Mouse (Mus musculus) cortical plate, adult 2 months (tissue): Measurements from ENCODE around the gene Lcn8.

Experiments
- CTCF ChIP-seq: fragments of 200-500 bp; IDR thresholded peaks from 2 replicates; pipeline ENCODE4 v1.5.1; 2011; ENCODE audit warnings: mild to moderate bottlenecking, control low read depth, low read length; ENCODE audit not compliant: insufficient read depth; ENCODE audit errors: extremely low read depth
- POLR2A ChIP-seq: fragments of 200-500 bp; IDR thresholded peaks from 2 replicates; pipeline ENCODE4 v1.6.1; 2011; ENCODE audit warnings: mild to moderate bottlenecking, low read length, control low read depth; ENCODE audit not compliant: insufficient read depth; ENCODE audit errors: extremely low read depth

- no peak for TF ChIP-seq CTCF
- no peak for TF ChIP-seq POLR2A
These were observed 32.1 kb upstream of the Lcn8 start for GRCm38 (mm10) chr2:25620852-25621228.
